Mouse (Mus musculus) lung, embryonic 16.5 days (tissue): ENCODE measurements around the gene Tanc1. TPM values are rescaled to one million over a fixed set of nuclear protein-coding genes. Genes with fewer than 3 reads are reported as not detected.

Experiments
- ATAC-seq: fragments of 200-750 bp; cut with Nextera tagmentation; 2 replicates; pipeline ENCODE4 v1.8.0; 2017; ENCODE audit warnings: low read depth, mild to moderate bottlenecking, moderate library complexity
- H3K27ac ChIP-seq: fragments of 300-500 bp; sonication (generic); 2 replicates; pipeline ENCODE4 v1.5.1; 2014; ENCODE audit warnings: mild to moderate bottlenecking, control low read depth, low read length
- H3K27me3 ChIP-seq: fragments of 300-500 bp; sonication (generic); 2 replicates; pipeline ENCODE4 v1.6.1; 2014; ENCODE audit warnings: low read depth, low read length, mixed read lengths; ENCODE audit not compliant: control insufficient read depth, insufficient read depth
- H3K36me3 ChIP-seq: fragments of 300-500 bp; sonication (generic); 2 replicates; pipeline ENCODE4 v1.6.1; 2014; ENCODE audit warnings: low read length; ENCODE audit not compliant: control insufficient read depth, insufficient read depth
- H3K4me1 ChIP-seq: fragments of 300-500 bp; sonication (generic); replicated peaks from 2 replicates; pipeline ENCODE4 v1.6.1; 2014; ENCODE audit warnings: low read length, mixed read lengths; ENCODE audit not compliant: control insufficient read depth, insufficient read depth
- H3K4me2 ChIP-seq: fragments of 300-500 bp; sonication (generic); 2 replicates; pipeline ENCODE4 v1.6.1; 2014; ENCODE audit warnings: low read depth, low read length, control low read depth
- H3K4me3 ChIP-seq: fragments of 300-500 bp; sonication (generic); 2 replicates; pipeline ENCODE4 v1.5.1; 2014; ENCODE audit warnings: mild to moderate bottlenecking, low read length, control low read depth
- H3K9ac ChIP-seq: fragments of 300-500 bp; sonication (generic); 2 replicates; pipeline ENCODE4 v1.6.1; 2014; ENCODE audit warnings: low read length, control low read depth
- H3K9me3 ChIP-seq: fragments of 300-500 bp; sonication (generic); 2 replicates; pipeline ENCODE4 v1.6.1; 2016; ENCODE audit warnings: low read length; ENCODE audit not compliant: control insufficient read depth
- WGBS: fragments of 180-500 bp; shearing (Covaris S2); extraction: QIAGEN DNeasy Blood & Tissue Kit; methylation state at CpG from one replicate; pipeline ENCODE4 v1.1.7; 2014; 5-methylcytosine and 5-hydroxymethylcytosine counted together
- polyA plus RNA-seq: library from polyadenylated mRNA; unstranded; fragments of >200 nt; fragmentation: Nextera tagmentation; extraction: Ambion mirVana; gene quantifications from 2 replicates; pipeline ENCODE4 v1.2.1, GENCODE M21; 2015

Tanc1 gene
- polyA plus RNA-seq, 1 experiment from 2014 or later: 33.2 TPM

- H3K27me3 ChIP-seq: no peaks in the 10 kb centered on the region
- H3K4me3 ChIP-seq: no peak overlapping the region
- 84% methylated on average over 5 of the region's 5 CpGs for WGBS
- H3K9ac ChIP-seq: no peak overlapping the region
- H3K36me3 ChIP-seq: no peaks in the 10 kb centered on the region; the same call in 1 of the 2 replicates
- no peak overlapping the region for H3K4me2 ChIP-seq
- peaks cover 15% of the 10 kb centered on the region for H3K4me1 ChIP-seq
- ATAC-seq: no peak
- no peaks in the 10 kb centered on the region for H3K9me3 ChIP-seq
- H3K27ac ChIP-seq: no peak overlapping the region
Measured at GRCm38 (mm10) chr2:59762277-59762676, 150.4 kb downstream of the Tanc1 start.

GRCm38 (mm10) chr2:59765671-59766070 lies 153.8 kb downstream of the Tanc1 start:
- Histone ChIP-seq H3K27me3 (no peaks in the 10 kb centered on the region), H3K27ac (no peak overlapping the region), H3K36me3 (no peaks in the 10 kb centered on the region), H3K9me3 (no peaks in the 10 kb centered on the region), H3K4me2 (no peak overlapping the region), H3K9ac (no peak overlapping the region), H3K4me1 (peaks cover 22% of the 10 kb centered on the region), H3K4me3 (no peak overlapping the region)
- WGBS: 65% methylated on average over 10 of the region's 10 CpGs
- no peak for ATAC-seq

- no peaks in the 10 kb centered on the region for H3K27me3 ChIP-seq
- ATAC-seq: no peak
- H3K4me3 ChIP-seq: no peak overlapping the region
- 83% methylated on average over 4 of the region's 4 CpGs for WGBS
- no peak overlapping the region for H3K27ac ChIP-seq
- H3K4me1 ChIP-seq: peaks cover 30% of the 10 kb centered on the region
- H3K4me2 ChIP-seq: no peak overlapping the region
- no peaks in the 10 kb centered on the region for H3K9me3 ChIP-seq
- no peak overlapping the region for H3K9ac ChIP-seq
- H3K36me3 ChIP-seq: no peaks in the 10 kb centered on the region
Measured at GRCm38 (mm10) chr2:59767893-59768292, 156.1 kb downstream of the Tanc1 start.

GRCm38 (mm10) chr2:59768661-59769384 lies 157.0 kb downstream of the Tanc1 start:
- peaks cover 30% of the 10 kb centered on the region for H3K4me1 ChIP-seq
- peak; percentile 62; the same call in 1 of the 2 replicates for ATAC-seq
- no peak overlapping the region for H3K4me2 ChIP-seq
- H3K9ac ChIP-seq: no peak overlapping the region
- H3K27ac ChIP-seq: peak overlapping the region; percentile 62
- H3K9me3 ChIP-seq: no peaks in the 10 kb centered on the region
- 58% methylated on average over 13 of the region's 13 CpGs for WGBS
- no peak overlapping the region for H3K4me3 ChIP-seq
- no peaks in the 10 kb centered on the region for H3K36me3 ChIP-seq
- no peaks in the 10 kb centered on the region for H3K27me3 ChIP-seq

- H3K27me3 ChIP-seq: no peaks in the 10 kb centered on the region
- no peak overlapping the region for H3K4me2 ChIP-seq
- H3K9ac ChIP-seq: no peak overlapping the region
- H3K4me3 ChIP-seq: no peak overlapping the region
- no peaks in the 10 kb centered on the region for H3K36me3 ChIP-seq
- no peak overlapping the region for H3K27ac ChIP-seq
- WGBS: 56% methylated on average over 3 of the region's 3 CpGs
- peaks cover 30% of the 10 kb centered on the region for H3K4me1 ChIP-seq
- peak; percentile 18; the same call in 1 of the 2 replicates for ATAC-seq
- no peaks in the 10 kb centered on the region for H3K9me3 ChIP-seq
Measured at GRCm38 (mm10) chr2:59769385-59769735, 157.5 kb downstream of the Tanc1 start.

- Histone ChIP-seq H3K4me2 (no peak overlapping the region), H3K4me3 (no peak overlapping the region), H3K27me3 (no peaks in the 10 kb centered on the region), H3K9ac (no peak overlapping the region), H3K36me3 (no peaks in the 10 kb centered on the region), H3K27ac (no peak overlapping the region), H3K9me3 (no peaks in the 10 kb centered on the region), H3K4me1 (peaks cover 34% of the 10 kb centered on the region)
- WGBS: 55% methylated on average over 8 of the region's 8 CpGs
- ATAC-seq: no peak
Measured at GRCm38 (mm10) chr2:59771708-59772107, 159.9 kb downstream of the Tanc1 start.

GRCm38 (mm10) chr2:59772261-59772683 lies 160.4 kb downstream of the Tanc1 start:
- H3K9me3 ChIP-seq: no peaks in the 10 kb centered on the region
- H3K27me3 ChIP-seq: no peaks in the 10 kb centered on the region
- H3K9ac ChIP-seq: no peak overlapping the region
- H3K36me3 ChIP-seq: no peaks in the 10 kb centered on the region
- H3K4me1 ChIP-seq: peaks cover 34% of the 10 kb centered on the region
- peak; percentile 63 for ATAC-seq
- 43% methylated on average over 12 of the region's 12 CpGs for WGBS
- H3K4me3 ChIP-seq: no peak overlapping the region
- no peak overlapping the region for H3K4me2 ChIP-seq
- H3K27ac ChIP-seq: no peak overlapping the region

GRCm38 (mm10) chr2:59774374-59774773 lies 162.5 kb downstream of the Tanc1 start:
- 68% methylated on average over 6 of the region's 6 CpGs for WGBS

GRCm38 (mm10) chr2:59775148-59775547 lies 163.3 kb downstream of the Tanc1 start:
- no peaks in the 10 kb centered on the region for H3K36me3 ChIP-seq
- 49% methylated on average over 5 of the region's 5 CpGs for WGBS
- peak overlapping the region; percentile 64 for H3K27ac ChIP-seq
- no peaks in the 10 kb centered on the region for H3K27me3 ChIP-seq
- no peak overlapping the region for H3K4me3 ChIP-seq
- no peaks in the 10 kb centered on the region for H3K9me3 ChIP-seq
- no peak overlapping the region for H3K9ac ChIP-seq
- H3K4me2 ChIP-seq: no peak overlapping the region
- H3K4me1 ChIP-seq: peaks cover 22% of the 10 kb centered on the region
- ATAC-seq: peak; percentile 67

More at GRCm38 (mm10) chr2:59774374-59774773, 162.5 kb downstream of the Tanc1 start:
- no peak overlapping the region for H3K4me2 ChIP-seq
- H3K36me3 ChIP-seq: no peaks in the 10 kb centered on the region
- H3K27ac ChIP-seq: peak overlapping the region; percentile 64
- no peaks in the 10 kb centered on the region for H3K9me3 ChIP-seq
- ATAC-seq: no peak
- no peak overlapping the region for H3K9ac ChIP-seq
- H3K27me3 ChIP-seq: no peaks in the 10 kb centered on the region
- no peak overlapping the region for H3K4me3 ChIP-seq
- H3K4me1 ChIP-seq: peaks cover 20% of the 10 kb centered on the region
